Mouse (Mus musculus): ENCODE results near the gene Rab3a. TPM values are rescaled to one million over a fixed set of nuclear protein-coding genes. Genes with fewer than 3 reads are reported as not detected.

The Rab3a gene
- total and polyA plus RNA-seq, 3 experiments: 4.6 to 11.4 (median 10.8) TPM

GRCm38 (mm10) chr8:70749097-70749674, 5.3 kb upstream of the Rab3a start:
- no peaks in the 10 kb centered on the region for H3K9me3 ChIP-seq (replicated peaks)
- H3K4me1 ChIP-seq (ENCODE audit: insufficient read depth, low read depth, low read length): peaks cover 27% of the 10 kb centered on the region
- ATAC-seq (ENCODE audit: extremely low read depth, insufficient number of reproducible peaks, low FRiP score, poor library complexity, severe bottlenecking): no peak
- no peak overlapping the region for H3K4me3 ChIP-seq (ENCODE audit: low read depth, low read length)
- H3K27me3 ChIP-seq (ENCODE audit: insufficient read depth, low read length): peaks cover 54% of the 10 kb centered on the region
- no peak for DNase-seq (ENCODE audit: low spot score)
- TF ChIP-seq TAL1 (conservative IDR thresholded peaks at IDR 0.05; ENCODE audit: low read depth, low read length): no peak
- TF ChIP-seq GATA2 (IDR thresholded peaks at IDR 0.05; ENCODE audit: borderline replicate concordance, low read depth, low read length): no peak
- no peak for TF ChIP-seq GATA1 (IDR thresholded peaks at IDR 0.05; ENCODE audit: borderline replicate concordance, low read length)
- no peak for TF ChIP-seq CTCF (IDR thresholded peaks at IDR 0.05; ENCODE audit: low read depth, low read length)
- no peak for TF ChIP-seq POLR2AphosphoS5 (IDR thresholded peaks at IDR 0.05; ENCODE audit: insufficient replicate concordance, low read depth, low read length)
- H3K36me3 ChIP-seq (replicated peaks): no peaks in the 10 kb centered on the region

GRCm38 (mm10) chr8:70750128-70750680, 4.3 kb upstream of the Rab3a start:
- Histone ChIP-seq H3K4me3 (ENCODE audit: low read depth, low read length) (no peak overlapping the region), H3K27me3 (ENCODE audit: insufficient read depth, low read length) (peaks cover 47% of the 10 kb centered on the region), H3K4me1 (ENCODE audit: insufficient read depth, low read depth, low read length) (peaks cover 33% of the 10 kb centered on the region), H3K36me3 (replicated peaks) (peaks cover 3% of the 10 kb centered on the region), H3K9me3 (replicated peaks) (no peaks in the 10 kb centered on the region)
- ATAC-seq (ENCODE audit: extremely low read depth, insufficient number of reproducible peaks, low FRiP score, poor library complexity, severe bottlenecking) (no peak), DNase-seq (ENCODE audit: low spot score) (no peak)
- TF ChIP-seq CTCF (IDR thresholded peaks at IDR 0.05; ENCODE audit: low read depth, low read length): no peak
- no peak for TF ChIP-seq POLR2AphosphoS5 (IDR thresholded peaks at IDR 0.05; ENCODE audit: insufficient replicate concordance, low read depth, low read length)
- TF ChIP-seq GATA2 (IDR thresholded peaks at IDR 0.05; ENCODE audit: borderline replicate concordance, low read depth, low read length): no peak
- TF ChIP-seq GATA1 (IDR thresholded peaks at IDR 0.05; ENCODE audit: borderline replicate concordance, low read length): no peak
- no peak for TF ChIP-seq TAL1 (conservative IDR thresholded peaks at IDR 0.05; ENCODE audit: low read depth, low read length)

- H3K36me3 ChIP-seq (replicated peaks): peaks cover 23% of the 10 kb centered on the region
Measured at GRCm38 (mm10) chr8:70752000-70752764, 2.3 kb upstream of the Rab3a start.

DNA sequence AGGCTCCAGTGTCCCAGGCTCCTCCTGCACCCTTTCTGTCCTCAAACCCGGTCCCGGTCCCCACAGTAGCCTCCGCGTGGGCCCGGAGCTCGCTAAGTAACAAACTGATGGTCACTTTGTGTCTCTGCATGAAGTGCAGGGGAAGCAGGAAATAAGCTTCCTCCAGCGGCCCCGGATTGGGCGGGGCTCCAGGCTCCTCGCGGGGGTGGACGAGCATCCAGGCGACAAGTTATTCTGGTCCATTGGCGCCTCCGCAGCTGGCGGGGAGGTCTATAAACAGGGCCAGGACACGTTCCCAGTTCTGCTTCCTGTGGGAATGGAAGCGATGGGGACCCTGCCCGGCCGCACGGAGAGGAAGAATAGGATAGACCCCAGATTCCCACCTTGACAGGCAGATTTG, 1.3 kb upstream of the Rab3a start:
- peaks cover 21% of the 10 kb centered on the region for H3K27me3 ChIP-seq (ENCODE audit: insufficient read depth, low read length)
- H3K36me3 ChIP-seq (replicated peaks): peaks cover 33% of the 10 kb centered on the region
- no peaks in the 10 kb centered on the region for H3K9me3 ChIP-seq (replicated peaks)
- H3K4me3 ChIP-seq (ENCODE audit: low read depth, low read length): peak overlapping the region; percentile 69
- H3K4me1 ChIP-seq (ENCODE audit: insufficient read depth, low read depth, low read length): peaks cover 56% of the 10 kb centered on the region
- ATAC-seq (ENCODE audit: extremely low read depth, insufficient number of reproducible peaks, low FRiP score, poor library complexity, severe bottlenecking): no peak
- DNase-seq (ENCODE audit: low spot score): peak; percentile 89
- TF ChIP-seq CTCF (IDR thresholded peaks at IDR 0.05; ENCODE audit: low read depth, low read length): no peak
- TF ChIP-seq GATA2 (IDR thresholded peaks at IDR 0.05; ENCODE audit: borderline replicate concordance, low read depth, low read length): no peak

More at GRCm38 (mm10) chr8:70752000-70752764, 2.3 kb upstream of the Rab3a start:
- H3K4me1 ChIP-seq (ENCODE audit: insufficient read depth, low read depth, low read length): peaks cover 48% of the 10 kb centered on the region
- H3K27me3 ChIP-seq (ENCODE audit: insufficient read depth, low read length): peaks cover 31% of the 10 kb centered on the region
- TF ChIP-seq GATA2 (IDR thresholded peaks at IDR 0.05; ENCODE audit: borderline replicate concordance, low read depth, low read length) (no peak), TAL1 (conservative IDR thresholded peaks at IDR 0.05; ENCODE audit: low read depth, low read length) (no peak), POLR2AphosphoS5 (IDR thresholded peaks at IDR 0.05; ENCODE audit: insufficient replicate concordance, low read depth, low read length) (no peak), GATA1 (IDR thresholded peaks at IDR 0.05; ENCODE audit: borderline replicate concordance, low read length) (no peak), CTCF (IDR thresholded peaks at IDR 0.05; ENCODE audit: low read depth, low read length) (peak; percentile 63)
- ATAC-seq (ENCODE audit: extremely low read depth, insufficient number of reproducible peaks, low FRiP score, poor library complexity, severe bottlenecking) (no peak), DNase-seq (ENCODE audit: low spot score) (peak; percentile 38)
- H3K4me3 ChIP-seq (ENCODE audit: low read depth, low read length): no peak overlapping the region; the same call in 1 of the 2 replicates
- no peaks in the 10 kb centered on the region for H3K9me3 ChIP-seq (replicated peaks)

GRCm38 (mm10) chr8:70754871-70755660, 587 bp downstream of the Rab3a start:
- TF ChIP-seq GATA1 (IDR thresholded peaks at IDR 0.05; ENCODE audit: borderline replicate concordance, low read length) (no peak), TAL1 (conservative IDR thresholded peaks at IDR 0.05; ENCODE audit: low read depth, low read length) (no peak), CTCF (IDR thresholded peaks at IDR 0.05; ENCODE audit: low read depth, low read length) (no peak), GATA2 (IDR thresholded peaks at IDR 0.05; ENCODE audit: borderline replicate concordance, low read depth, low read length) (no peak), POLR2AphosphoS5 (IDR thresholded peaks at IDR 0.05; ENCODE audit: insufficient replicate concordance, low read depth, low read length) (no peak)
- Histone ChIP-seq H3K27me3 (ENCODE audit: insufficient read depth, low read length) (peaks cover 4% of the 10 kb centered on the region), H3K36me3 (replicated peaks) (peaks cover 51% of the 10 kb centered on the region), H3K4me1 (ENCODE audit: insufficient read depth, low read depth, low read length) (peaks cover 75% of the 10 kb centered on the region), H3K9me3 (replicated peaks) (no peaks in the 10 kb centered on the region), H3K4me3 (ENCODE audit: low read depth, low read length) (peak overlapping the region; percentile 86)
- no peak for DNase-seq (ENCODE audit: low spot score)
- no peak for ATAC-seq (ENCODE audit: extremely low read depth, insufficient number of reproducible peaks, low FRiP score, poor library complexity, severe bottlenecking)
